Mouse (Mus musculus) liver, adult 2 months (tissue): ENCODE measurements at regions not wholly inside any gene's neighbourhood (a gene's known extent, or its start where the extent isn't known, plus 50 kb on each side); places are given as distances from the start of the nearest gene placed in this dataset.

Source experiments
- CTCF ChIP-seq: fragments of 200-500 bp; IDR thresholded peaks from 2 replicates; pipeline ENCODE4 v1.5.1; 2011; ENCODE audit warnings: low read depth, low read length, control low read depth
- POLR2A ChIP-seq: fragments of 200-500 bp; IDR thresholded peaks from 2 replicates; pipeline ENCODE4 v1.6.1; 2011; ENCODE audit warnings: low read length, control low read depth; ENCODE audit not compliant: insufficient read depth; ENCODE audit errors: extremely low read depth

DNA sequence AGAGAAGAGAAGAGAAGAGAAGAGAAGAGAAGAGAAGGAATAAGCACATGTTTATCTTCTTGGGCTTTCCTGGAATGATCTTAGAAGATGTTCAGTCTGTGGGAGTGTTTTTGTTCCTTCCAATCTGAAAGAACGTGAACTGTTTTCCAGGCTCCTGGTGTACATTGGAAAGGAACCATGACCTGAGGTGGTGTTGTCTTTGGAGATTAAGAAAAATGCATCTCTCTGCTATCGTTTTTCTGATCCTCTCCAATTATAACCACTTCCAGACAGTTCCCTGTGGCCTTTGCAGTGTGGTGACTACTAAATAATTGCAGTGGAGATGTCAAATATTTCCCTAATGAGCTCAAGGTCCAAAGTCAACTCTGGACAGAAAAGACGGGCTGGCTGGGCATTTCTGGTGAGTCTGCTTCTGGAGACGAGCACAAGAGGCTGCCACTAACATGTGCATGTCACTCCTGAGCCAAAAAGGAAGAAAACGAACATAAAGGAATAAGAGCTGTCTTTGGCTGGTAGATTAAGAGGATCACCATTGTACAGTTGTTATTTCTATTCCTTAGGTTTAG lies 431.7 kb downstream of the Adgrl2 start:
- TF ChIP-seq POLR2A (no peak), CTCF (no peak)
